Mouse (Mus musculus) forebrain, postnatal 0 days (tissue): Measurements from ENCODE around the gene Rbm47. TPM values are rescaled to one million over a fixed set of nuclear protein-coding genes. Genes with fewer than 3 reads are reported as not detected.

Source experiments
- ATAC-seq: fragments of 200-750 bp; cut with Nextera tagmentation; 2 replicates; pipeline ENCODE4 v1.8.0; 2017; ENCODE audit warnings: mild to moderate bottlenecking, moderate library complexity
- DNase-seq: peaks from one replicate; pipeline ENCODE4 v3.0.0-alpha.2; 2015
- H3K27ac ChIP-seq: fragments of 300-500 bp; sonication (generic); 2 replicates; pipeline ENCODE4 v1.5.1; 2014; ENCODE audit warnings: low read depth, mild to moderate bottlenecking, antibody characterized with exemption, low read length, moderate library complexity, mixed read lengths
- H3K27me3 ChIP-seq: fragments of 300-500 bp; sonication (generic); 2 replicates; pipeline ENCODE4 v1.6.1; 2014; ENCODE audit warnings: mild to moderate bottlenecking, low read length, mixed read lengths; ENCODE audit not compliant: insufficient read depth
- H3K36me3 ChIP-seq: fragments of 300-500 bp; sonication (generic); 2 replicates; pipeline ENCODE4 v1.6.1; 2014; ENCODE audit warnings: mild to moderate bottlenecking, moderate library complexity; ENCODE audit not compliant: insufficient read depth
- H3K4me1 ChIP-seq: fragments of 300-500 bp; sonication (generic); 2 replicates; pipeline ENCODE4 v1.6.1; 2014; ENCODE audit warnings: antibody characterized with exemption; ENCODE audit not compliant: insufficient read depth
- H3K4me2 ChIP-seq: fragments of 300-500 bp; sonication (generic); 2 replicates; pipeline ENCODE4 v1.6.1; 2014; ENCODE audit warnings: low read depth, mild to moderate bottlenecking, moderate library complexity
- H3K4me3 ChIP-seq: fragments of 300-500 bp; sonication (generic); 2 replicates; pipeline ENCODE4 v1.5.1; 2014; ENCODE audit warnings: low read depth, low read length, mixed read lengths
- H3K9ac ChIP-seq: fragments of 300-500 bp; sonication (generic); 2 replicates; pipeline ENCODE4 v1.6.1; 2014; ENCODE audit warnings: mild to moderate bottlenecking
- H3K9me3 ChIP-seq: fragments of 300-500 bp; sonication (generic); 2 replicates; pipeline ENCODE4 v1.6.1; 2016; ENCODE audit warnings: low read length
- CTCF ChIP-seq: sonication (generic); IDR thresholded peaks from 2 replicates; pipeline ENCODE4 v1.5.1; 2016; ENCODE audit warnings: antibody characterized with exemption, control low read depth, low read depth
- WGBS: fragments of 180-500 bp; shearing (Covaris S2); extraction: QIAGEN DNeasy Blood & Tissue Kit; methylation state at CpG from one replicate; pipeline ENCODE4 v1.1.7; 2014; 5-methylcytosine and 5-hydroxymethylcytosine counted together
- polyA plus RNA-seq: library from polyadenylated mRNA; unstranded; fragments of >200 nt; fragmentation: Nextera tagmentation; extraction: Ambion mirVana; gene quantifications from 2 replicates; pipeline ENCODE4 v1.2.1, GENCODE M21; 2015
- total RNA-seq: library from RNA; depleted of rRNA; stranded (reverse); fragments of >200 nt; gene quantifications from 2 replicates; pipeline ENCODE4 v1.2.3, GENCODE M21; 2014

Rbm47 gene
- total and polyA plus RNA-seq, 2 experiments from 2014 or later: 2.7 to 3.3 TPM

GRCm38 (mm10) chr5:66028232-66028631, 144.7 kb downstream of the Rbm47 start:
- no peak for DNase-seq
- no peak for TF ChIP-seq CTCF
- 91% methylated on average over 5 of the region's 5 CpGs for WGBS

GRCm38 (mm10) chr5:66027206-66027605, 145.7 kb downstream of the Rbm47 start:
- no peak overlapping the region for H3K4me2 ChIP-seq
- H3K9me3 ChIP-seq: no peaks in the 10 kb centered on the region
- ATAC-seq (no peak), DNase-seq (no peak)
- no peaks in the 10 kb centered on the region for H3K36me3 ChIP-seq
- no peak for TF ChIP-seq CTCF
- no peaks in the 10 kb centered on the region for H3K27me3 ChIP-seq
- 96% methylated on average over 8 of the region's 8 CpGs for WGBS
- H3K9ac ChIP-seq: no peak overlapping the region
- H3K4me1 ChIP-seq: no peaks in the 10 kb centered on the region
- H3K4me3 ChIP-seq: no peak overlapping the region
- no peak overlapping the region for H3K27ac ChIP-seq

More at GRCm38 (mm10) chr5:66028232-66028631, 144.7 kb downstream of the Rbm47 start:
- Histone ChIP-seq H3K36me3 (no peaks in the 10 kb centered on the region), H3K27ac (no peak overlapping the region), H3K27me3 (no peaks in the 10 kb centered on the region), H3K4me1 (no peaks in the 10 kb centered on the region), H3K4me2 (no peak overlapping the region), H3K9ac (no peak overlapping the region), H3K4me3 (no peak overlapping the region), H3K9me3 (no peaks in the 10 kb centered on the region)
- ATAC-seq: no peak

- no peak for TF ChIP-seq CTCF
- Histone ChIP-seq H3K9me3 (no peaks in the 10 kb centered on the region), H3K4me1 (no peaks in the 10 kb centered on the region), H3K27ac (no peak overlapping the region), H3K4me2 (no peak overlapping the region), H3K4me3 (no peak overlapping the region), H3K36me3 (no peaks in the 10 kb centered on the region), H3K9ac (no peak overlapping the region), H3K27me3 (no peaks in the 10 kb centered on the region)
- DNase-seq (no peak), ATAC-seq (no peak)
- 98% methylated on average over 31 of the region's 31 CpGs for WGBS
Measured at GRCm38 (mm10) chr5:66026796-66027195, 146.1 kb downstream of the Rbm47 start.

GRCm38 (mm10) chr5:66015449-66015961, 157.4 kb downstream of the Rbm47 start:
- Histone ChIP-seq H3K9ac (no peak overlapping the region), H3K27me3 (no peaks in the 10 kb centered on the region), H3K4me2 (no peak overlapping the region), H3K36me3 (no peaks in the 10 kb centered on the region), H3K4me3 (no peak overlapping the region), H3K4me1 (no peaks in the 10 kb centered on the region), H3K27ac (no peak overlapping the region), H3K9me3 (no peaks in the 10 kb centered on the region)
- DNase-seq (no peak), ATAC-seq (no peak)
- 96% methylated on average over 2 of the region's 2 CpGs for WGBS
- TF ChIP-seq CTCF: no peak

GRCm38 (mm10) chr5:66014437-66014836, 158.5 kb downstream of the Rbm47 start:
- Histone ChIP-seq H3K4me2 (no peak overlapping the region), H3K4me1 (no peaks in the 10 kb centered on the region), H3K9ac (no peak overlapping the region), H3K27me3 (no peaks in the 10 kb centered on the region), H3K27ac (no peak overlapping the region), H3K4me3 (no peak overlapping the region), H3K9me3 (no peaks in the 10 kb centered on the region), H3K36me3 (no peaks in the 10 kb centered on the region)
- no peak for DNase-seq
- ATAC-seq: no peak
- WGBS: 82% methylated on average over 2 of the region's 2 CpGs
- TF ChIP-seq CTCF: no peak

- Histone ChIP-seq H3K9ac (no peak overlapping the region), H3K36me3 (no peaks in the 10 kb centered on the region), H3K9me3 (no peaks in the 10 kb centered on the region), H3K4me3 (no peak overlapping the region), H3K27me3 (no peaks in the 10 kb centered on the region), H3K4me1 (no peaks in the 10 kb centered on the region), H3K27ac (no peak overlapping the region), H3K4me2 (no peak overlapping the region)
- 83% methylated on average over 3 of the region's 3 CpGs for WGBS
- DNase-seq (no peak), ATAC-seq (no peak)
- no peak for TF ChIP-seq CTCF
Measured at GRCm38 (mm10) chr5:66013999-66014398, 158.9 kb downstream of the Rbm47 start.

- no peak overlapping the region for H3K4me3 ChIP-seq
- no peaks in the 10 kb centered on the region for H3K4me1 ChIP-seq
- no peak overlapping the region for H3K9ac ChIP-seq
- H3K36me3 ChIP-seq: no peaks in the 10 kb centered on the region
- H3K27ac ChIP-seq: no peak overlapping the region
- H3K9me3 ChIP-seq: no peaks in the 10 kb centered on the region
- ATAC-seq: no peak
- 91% methylated on average over 15 of the region's 15 CpGs for WGBS
- no peak for DNase-seq
- no peaks in the 10 kb centered on the region for H3K27me3 ChIP-seq
- no peak overlapping the region for H3K4me2 ChIP-seq
- TF ChIP-seq CTCF: no peak
Measured at GRCm38 (mm10) chr5:66008245-66008967, 164.5 kb downstream of the Rbm47 start.
